Mouse (Mus musculus): Measurements from ENCODE around the gene Wipf1. TPM values are rescaled to one million over a fixed set of nuclear protein-coding genes. Genes with fewer than 3 reads are reported as not detected.
A peak's percentile ranks its signal among the peaks of the same experiment; 100 is the strongest.
"Not testable (repeated sequence)": the region's sequence is repeated elsewhere in the genome, so short reads cannot be mapped to it uniquely, and the experiment has no call there.

The Wipf1 gene
- polyA plus RNA-seq, 1 experiment from 2014 or later: 15.1 TPM

- Histone ChIP-seq H3K36me3 (no peaks in the 10 kb centered on the region), H3K9me3 (no peaks in the 10 kb centered on the region), H3K4me3 (peak overlapping the region; percentile 37), H3K9ac (no peak overlapping the region), H3K4me2 (peak overlapping the region; percentile 63), H3K27me3 (no peaks in the 10 kb centered on the region), H3K4me1 (peaks cover 17% of the 10 kb centered on the region), H3K27ac (no peak overlapping the region)
- peak; percentile 36; the same call in 1 of the 2 replicates for ATAC-seq (ENCODE audit: insufficient number of reproducible peaks, low FRiP score, low TSS enrichment, low read depth)
- 8% methylated on average over 8 of the region's 8 CpGs for WGBS
These were observed 32.1 kb upstream of the Wipf1 start for GRCm38 (mm10) chr2:73561665-73562063.

- Histone ChIP-seq H3K36me3 (no peaks in the 10 kb centered on the region), H3K27ac (no peak overlapping the region), H3K9ac (no peak overlapping the region), H3K27me3 (no peaks in the 10 kb centered on the region), H3K9me3 (no peaks in the 10 kb centered on the region), H3K4me2 (peak overlapping the region; percentile 63), H3K4me1 (peaks cover 17% of the 10 kb centered on the region), H3K4me3 (peak overlapping the region; percentile 37)
- peak; percentile 31; the same call in 1 of the 2 replicates for ATAC-seq (ENCODE audit: insufficient number of reproducible peaks, low FRiP score, low TSS enrichment, low read depth)
- WGBS: 4% methylated on average over 19 of the region's 23 CpGs
These were observed 31.5 kb upstream of the Wipf1 start for GRCm38 (mm10) chr2:73560899-73561664.

- WGBS: 42% methylated on average over 7 of the region's 7 CpGs
- no peak for ATAC-seq (ENCODE audit: insufficient number of reproducible peaks, low FRiP score, low TSS enrichment, low read depth)
- Histone ChIP-seq H3K9me3 (no peaks in the 10 kb centered on the region), H3K27ac (no peak overlapping the region), H3K36me3 (no peaks in the 10 kb centered on the region), H3K4me2 (peak overlapping the region; percentile 63), H3K4me3 (peak overlapping the region; percentile 37), H3K4me1 (peaks cover 17% of the 10 kb centered on the region), H3K9ac (no peak overlapping the region), H3K27me3 (no peaks in the 10 kb centered on the region)
These were observed 30.9 kb upstream of the Wipf1 start for GRCm38 (mm10) chr2:73560445-73560844.

GRCm38 (mm10) chr2:73557956-73558355 is 28.4 kb upstream of the Wipf1 start:
- Histone ChIP-seq H3K9ac (no peak overlapping the region), H3K4me3 (no peak overlapping the region), H3K4me2 (no peak overlapping the region), H3K27me3 (no peaks in the 10 kb centered on the region), H3K27ac (no peak overlapping the region), H3K36me3 (no peaks in the 10 kb centered on the region), H3K9me3 (no peaks in the 10 kb centered on the region), H3K4me1 (peaks cover 14% of the 10 kb centered on the region)
- WGBS: 76% methylated on average over 8 of the region's 8 CpGs
- no peak for ATAC-seq (ENCODE audit: insufficient number of reproducible peaks, low FRiP score, low TSS enrichment, low read depth)

- not testable (repeated sequence) for H3K9ac ChIP-seq; H3K36me3 ChIP-seq; H3K9me3 ChIP-seq; H3K4me3 ChIP-seq; ATAC-seq (ENCODE audit: insufficient number of reproducible peaks, low FRiP score, low TSS enrichment, low read depth); H3K4me2 ChIP-seq; H3K27ac ChIP-seq; H3K27me3 ChIP-seq
- H3K4me1 ChIP-seq: peaks cover 14% of the 10 kb centered on the region
- 98% methylated on average over 3 of the region's 3 CpGs for WGBS
These were observed 27.5 kb upstream of the Wipf1 start for GRCm38 (mm10) chr2:73557061-73557460.

GRCm38 (mm10) chr2:73554389-73554788 is 24.9 kb upstream of the Wipf1 start:
- WGBS: 30% methylated on average over 3 of the region's 3 CpGs
- Histone ChIP-seq H3K9me3 (no peaks in the 10 kb centered on the region), H3K4me3 (no peak overlapping the region), H3K36me3 (no peaks in the 10 kb centered on the region), H3K27ac (no peak overlapping the region), H3K4me2 (no peak overlapping the region), H3K9ac (no peak overlapping the region), H3K4me1 (0 out of 2 replicates have a peak, but pooled peaks cover 2% of the 10 kb centered on the region), H3K27me3 (no peaks in the 10 kb centered on the region)
- ATAC-seq (ENCODE audit: insufficient number of reproducible peaks, low FRiP score, low TSS enrichment, low read depth): no peak

- H3K27ac ChIP-seq: no peak overlapping the region
- H3K9me3 ChIP-seq: no peaks in the 10 kb centered on the region
- WGBS: 40% methylated on average over 3 of the region's 3 CpGs
These were observed 23.4 kb upstream of the Wipf1 start for GRCm38 (mm10) chr2:73552926-73553325.

GRCm38 (mm10) chr2:73550725-73551124 is 21.2 kb upstream of the Wipf1 start:
- 13% methylated on average over 6 of the region's 6 CpGs for WGBS
- 0 out of 2 replicates have a peak, but pooled peaks cover 2% of the 10 kb centered on the region for H3K4me1 ChIP-seq
- H3K27me3 ChIP-seq: no peaks in the 10 kb centered on the region
- no peak overlapping the region for H3K4me2 ChIP-seq
- no peak overlapping the region for H3K4me3 ChIP-seq
- no peak overlapping the region for H3K9ac ChIP-seq
- H3K9me3 ChIP-seq: no peaks in the 10 kb centered on the region
- ATAC-seq (ENCODE audit: insufficient number of reproducible peaks, low FRiP score, low TSS enrichment, low read depth): no peak
- H3K27ac ChIP-seq: no peak overlapping the region
- H3K36me3 ChIP-seq: no peaks in the 10 kb centered on the region

More at GRCm38 (mm10) chr2:73552926-73553325, 23.4 kb upstream of the Wipf1 start:
- no peak overlapping the region for H3K4me3 ChIP-seq
- ATAC-seq (ENCODE audit: insufficient number of reproducible peaks, low FRiP score, low TSS enrichment, low read depth): no peak
- 0 out of 2 replicates have a peak, but pooled peaks cover 2% of the 10 kb centered on the region for H3K4me1 ChIP-seq
- H3K27me3 ChIP-seq: no peaks in the 10 kb centered on the region
- no peak overlapping the region for H3K4me2 ChIP-seq
- no peaks in the 10 kb centered on the region for H3K36me3 ChIP-seq
- no peak overlapping the region for H3K9ac ChIP-seq

GRCm38 (mm10) chr2:73548542-73548941 is 19.0 kb upstream of the Wipf1 start:
- Histone ChIP-seq H3K4me3 (no peak overlapping the region), H3K27ac (no peak overlapping the region), H3K4me1 (peaks cover 6% of the 10 kb centered on the region), H3K4me2 (no peak overlapping the region), H3K9me3 (no peaks in the 10 kb centered on the region), H3K27me3 (no peaks in the 10 kb centered on the region), H3K36me3 (no peaks in the 10 kb centered on the region), H3K9ac (no peak overlapping the region)
- no peak for ATAC-seq (ENCODE audit: insufficient number of reproducible peaks, low FRiP score, low TSS enrichment, low read depth)
- 55% methylated on average over 2 of the region's 2 CpGs for WGBS

GRCm38 (mm10) chr2:73547256-73547655 is 17.7 kb upstream of the Wipf1 start:
- Histone ChIP-seq H3K4me3 (no peak overlapping the region), H3K4me1 (peaks cover 6% of the 10 kb centered on the region), H3K27ac (no peak overlapping the region), H3K27me3 (no peaks in the 10 kb centered on the region), H3K36me3 (no peaks in the 10 kb centered on the region), H3K9ac (no peak overlapping the region), H3K4me2 (no peak overlapping the region), H3K9me3 (no peaks in the 10 kb centered on the region)
- ATAC-seq (ENCODE audit: insufficient number of reproducible peaks, low FRiP score, low TSS enrichment, low read depth): no peak
- 92% methylated on average over 4 of the region's 4 CpGs for WGBS

- Histone ChIP-seq H3K4me2 (no peak overlapping the region), H3K4me1 (peaks cover 10% of the 10 kb centered on the region), H3K27ac (no peak overlapping the region), H3K9me3 (no peaks in the 10 kb centered on the region), H3K4me3 (no peak overlapping the region), H3K36me3 (no peaks in the 10 kb centered on the region), H3K9ac (no peak overlapping the region), H3K27me3 (no peaks in the 10 kb centered on the region)
- ATAC-seq (ENCODE audit: insufficient number of reproducible peaks, low FRiP score, low TSS enrichment, low read depth): 0 out of 2 replicates have a peak, but pooled peaks have one; percentile 44
- WGBS: 37% methylated on average over 2 of the region's 2 CpGs
These were observed 16.0 kb upstream of the Wipf1 start for GRCm38 (mm10) chr2:73545556-73545955.

- Histone ChIP-seq H3K27me3 (no peaks in the 10 kb centered on the region), H3K27ac (0 out of 2 replicates have a peak overlapping the region, but pooled peaks have one; percentile 11), H3K9me3 (no peaks in the 10 kb centered on the region), H3K4me1 (peaks cover 22% of the 10 kb centered on the region), H3K9ac (no peak overlapping the region), H3K36me3 (no peaks in the 10 kb centered on the region), H3K4me3 (peak overlapping the region; percentile 6; the same call in 1 of the 2 replicates), H3K4me2 (peak overlapping the region; percentile 38)
- ATAC-seq (ENCODE audit: insufficient number of reproducible peaks, low FRiP score, low TSS enrichment, low read depth): no peak
- WGBS: 7% methylated on average over 16 of the region's 16 CpGs
These were observed 11.1 kb upstream of the Wipf1 start for GRCm38 (mm10) chr2:73540450-73541162.

Measured in limb, embryonic 15.5 days (tissue).